Mouse (Mus musculus): ENCODE data around the gene Cd44.

GRCm38 (mm10) chr2:102785696-102786095 is 115.8 kb downstream of the Cd44 start:
- TF ChIP-seq POLR2A (IDR thresholded peaks at IDR 0.05; ENCODE audit: insufficient read length, low read depth) (no peak), MYOD1 (IDR thresholded peaks at IDR 0.05; ENCODE audit: control insufficient read depth in 1 of 3, insufficient read length in 2 of 3, low read depth in 2 of 3) (no peak), MYOG (IDR thresholded peaks at IDR 0.05; ENCODE audit: control insufficient read depth in 1 of 3, insufficient read depth in 1 of 3, insufficient read length in 2 of 3, low read depth in 2 of 3) (no peak), USF1 (IDR thresholded peaks at IDR 0.05; ENCODE audit: low read depth) (no peak), E2F4 (IDR thresholded peaks at IDR 0.05; ENCODE audit: insufficient read depth) (no peak), CEBPB (IDR thresholded peaks at IDR 0.05; ENCODE audit: insufficient read depth, poor library complexity, severe bottlenecking) (no peak), TCF12 (IDR thresholded peaks at IDR 0.05; ENCODE audit: insufficient read depth, poor library complexity, severe bottlenecking) (no peak)

All from myocyte (in vitro differentiated cells).